Mouse (Mus musculus) liver (tissue): ENCODE data around the gene Ccdc63.
"Not testable (repeated sequence)": the region's sequence is repeated elsewhere in the genome, so short reads cannot be mapped to it uniquely, and the experiment has no call there.

Source experiments
- DNase-seq: peaks from one replicate; pipeline ENCODE4 v3.0.0-alpha.2; 2020; ENCODE audit warnings: mixed read lengths

The Ccdc63 gene

DNA sequence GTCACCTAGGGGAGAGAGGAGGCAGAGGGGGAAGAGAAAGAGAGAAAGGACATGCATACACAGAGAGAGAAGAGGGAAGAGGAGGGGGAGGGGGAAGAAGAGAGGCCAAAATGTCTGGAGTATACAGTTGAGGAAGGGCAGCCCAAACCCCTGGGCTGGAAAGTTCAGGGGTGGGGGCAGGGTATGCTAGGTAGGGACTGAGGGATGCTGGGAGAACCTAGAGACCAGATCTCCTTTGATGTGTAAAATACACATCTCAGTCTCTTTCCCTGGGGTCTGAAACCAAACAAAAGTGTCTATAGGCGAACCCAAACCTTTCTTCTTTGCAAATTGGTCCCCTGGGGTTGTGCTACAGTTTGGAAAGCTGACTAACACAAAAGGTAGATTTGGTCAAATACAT is 7.5 kb upstream of the Ccdc63 start:
- DNase-seq: no peak

DNA sequence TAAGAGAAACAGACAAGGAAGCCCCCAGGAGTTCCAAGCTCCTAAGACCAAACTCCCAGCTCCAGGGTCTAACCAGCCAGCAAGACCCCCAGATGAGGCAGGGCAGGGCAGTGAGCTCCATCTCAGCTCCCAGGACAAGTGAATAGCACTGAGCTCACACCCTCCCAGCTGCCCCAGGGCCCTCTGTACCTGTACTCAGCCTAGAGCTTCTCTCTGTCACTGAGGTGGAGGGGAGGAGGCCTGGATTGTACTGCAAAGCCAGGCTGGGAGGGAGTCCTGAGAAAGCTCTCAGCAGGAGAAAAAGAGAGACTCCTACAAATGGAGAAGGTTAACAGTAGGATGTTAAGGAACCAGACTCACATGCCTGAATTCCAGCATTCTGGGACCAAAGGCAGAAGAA is 6.0 kb upstream of the Ccdc63 start:
- no peak for DNase-seq

DNA sequence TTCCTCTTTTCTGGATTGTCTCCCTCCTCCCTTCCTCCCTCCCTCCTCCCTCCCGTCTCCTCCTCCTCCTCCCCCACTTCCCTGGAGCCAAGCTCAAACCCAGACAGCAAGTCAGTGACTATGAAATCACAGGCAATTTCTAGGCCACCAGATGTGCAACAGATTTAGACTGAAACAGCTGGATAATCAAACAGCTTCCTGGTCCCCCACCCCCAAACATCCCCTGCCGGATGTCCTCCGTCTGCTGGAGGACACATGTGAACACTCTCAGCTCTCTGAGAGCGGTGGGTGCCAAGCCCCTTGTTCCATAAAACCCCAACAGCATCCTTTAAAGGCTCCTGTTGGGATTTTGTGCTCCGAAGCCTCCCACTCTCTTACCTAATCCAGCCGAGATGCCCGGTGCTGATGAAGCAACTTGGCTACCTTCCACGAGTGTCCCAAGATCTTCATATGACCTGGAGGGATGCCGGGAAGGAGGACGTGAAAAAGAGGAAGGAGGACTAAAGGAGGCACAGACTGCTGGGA is 5.5 kb upstream of the Ccdc63 start:
- no peak for DNase-seq

DNA sequence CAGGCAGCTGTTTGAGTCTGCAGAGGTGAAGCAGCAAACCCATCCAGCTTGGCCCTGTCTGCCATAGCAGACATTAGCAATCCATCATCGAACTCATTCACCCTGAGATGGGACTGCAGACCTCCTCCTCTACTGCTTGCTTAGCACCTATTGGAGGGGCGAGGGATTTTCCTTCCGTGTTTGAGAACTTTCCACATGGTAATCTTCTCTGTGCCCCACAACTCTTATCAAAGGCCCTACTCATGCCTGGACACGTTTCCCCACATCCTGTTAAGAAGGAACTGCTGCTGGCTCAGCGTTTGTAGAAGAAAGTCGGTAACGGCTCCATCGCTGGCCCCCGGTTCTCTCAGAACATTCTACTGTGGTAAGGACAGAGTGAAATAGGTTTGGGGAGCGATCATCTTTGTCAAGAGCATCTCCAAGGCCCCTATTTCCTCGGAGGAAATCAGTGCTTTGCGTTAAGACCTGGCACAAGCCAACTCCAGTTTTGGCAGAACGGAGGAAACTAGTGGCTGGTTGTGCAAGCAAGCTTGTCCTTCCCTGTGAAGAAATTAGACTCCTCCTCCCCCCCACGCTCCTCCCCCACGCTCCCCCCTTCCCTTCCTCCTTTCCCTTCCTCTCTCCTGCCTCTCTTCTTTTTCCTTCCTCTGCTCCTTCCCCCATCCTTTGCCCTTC is 4.9 kb upstream of the Ccdc63 start:
- DNase-seq: peak; percentile 63

DNA sequence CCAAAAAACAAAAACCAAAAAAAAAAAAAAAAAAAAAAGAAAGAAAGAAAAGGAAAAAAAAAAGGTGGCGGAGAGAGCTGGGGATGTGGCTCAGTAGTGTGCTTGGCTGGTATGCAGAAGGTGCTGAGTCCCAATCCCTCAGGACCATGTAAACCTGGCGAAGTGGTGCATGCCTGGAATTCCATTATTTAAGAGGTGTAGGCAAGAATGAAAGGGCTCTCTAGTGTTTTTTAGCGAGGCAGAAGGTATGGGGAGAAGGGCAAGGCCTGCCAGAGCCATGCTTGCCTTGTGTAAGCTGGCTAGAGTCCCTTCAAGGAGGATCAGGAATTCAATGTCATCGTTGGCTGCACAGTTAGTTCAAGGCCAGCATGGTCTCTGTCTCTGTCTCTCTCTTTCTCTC is 4.2 kb upstream of the Ccdc63 start:
- no peak for DNase-seq

DNA sequence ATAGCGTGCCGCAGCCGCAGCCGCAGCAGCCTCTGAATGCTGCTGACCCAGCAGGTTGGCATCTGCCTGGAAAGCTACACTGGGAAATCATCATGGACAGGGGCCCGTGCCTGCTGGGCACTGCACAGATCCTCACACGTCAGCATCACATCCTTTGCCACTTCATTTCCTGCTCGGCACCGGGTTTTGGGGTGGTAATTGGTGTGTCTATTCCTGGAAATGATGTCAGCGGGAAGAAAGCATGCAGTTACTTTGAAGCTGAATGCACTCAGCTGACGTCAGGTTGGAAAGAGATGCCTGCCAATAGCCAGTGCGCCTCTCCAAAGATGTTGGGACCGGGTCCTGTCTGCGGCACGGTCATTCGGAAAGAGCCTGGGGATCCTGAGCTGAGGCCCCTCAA is 2.9 kb upstream of the Ccdc63 start:
- DNase-seq: no peak

DNA sequence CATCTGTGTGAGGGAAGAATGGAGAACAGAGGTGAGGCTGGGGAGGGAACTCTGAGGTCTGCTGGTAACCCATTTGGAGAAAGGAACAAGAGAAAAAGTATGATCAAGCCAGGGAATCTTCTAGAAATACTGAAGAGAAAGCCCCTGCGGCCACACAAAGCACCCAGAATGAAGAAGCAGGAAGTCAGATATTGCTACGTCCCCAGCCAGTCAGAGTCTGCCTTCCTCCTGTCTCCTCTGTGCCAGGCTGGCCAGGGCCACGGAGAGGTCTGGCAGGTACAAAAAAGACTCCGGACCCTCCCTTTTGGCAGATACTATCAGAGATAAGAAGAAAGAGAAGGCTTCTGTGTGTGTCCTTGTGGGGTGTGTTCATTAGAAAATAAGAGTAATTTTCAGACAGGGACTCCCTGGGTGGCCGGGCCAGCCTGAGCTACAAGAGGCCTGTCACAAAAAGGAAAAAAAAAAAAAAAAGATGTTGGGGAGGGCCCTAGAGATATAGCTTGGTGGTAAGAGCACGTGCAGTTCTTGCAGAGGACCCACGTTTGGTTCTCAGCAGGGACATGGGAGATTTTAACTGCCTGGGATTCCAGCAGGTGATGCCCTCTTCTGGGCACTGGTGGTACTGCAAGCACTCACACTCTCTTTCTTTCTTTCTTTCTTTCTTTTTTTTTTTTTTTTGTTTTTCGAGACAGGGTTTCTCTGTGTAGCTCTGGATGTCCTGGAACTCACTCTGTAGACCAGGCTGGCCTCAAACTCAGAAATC is 1.8 kb upstream of the Ccdc63 start:
- peak; percentile 72 for DNase-seq

DNA sequence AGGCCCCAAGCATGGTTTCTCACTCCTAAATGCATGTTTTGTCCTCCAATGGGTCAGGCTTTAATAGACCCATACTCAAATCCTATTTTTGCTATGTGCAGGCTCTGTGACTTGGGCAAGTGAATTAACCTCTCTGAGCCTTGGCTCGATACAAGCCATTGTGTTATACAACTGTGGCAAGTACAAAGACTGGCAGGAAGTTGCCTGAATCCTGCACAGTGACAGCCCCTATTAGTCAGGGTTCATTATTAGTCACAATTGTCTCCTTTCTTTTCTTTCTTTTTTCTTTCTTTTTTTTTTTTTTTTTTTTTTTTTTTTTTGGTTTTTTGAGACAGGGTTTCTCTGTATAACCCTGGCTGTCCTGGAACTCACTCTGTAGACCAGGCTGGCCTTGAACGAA is 852 bp downstream of the Ccdc63 start:
- not testable (repeated sequence) for DNase-seq

DNA sequence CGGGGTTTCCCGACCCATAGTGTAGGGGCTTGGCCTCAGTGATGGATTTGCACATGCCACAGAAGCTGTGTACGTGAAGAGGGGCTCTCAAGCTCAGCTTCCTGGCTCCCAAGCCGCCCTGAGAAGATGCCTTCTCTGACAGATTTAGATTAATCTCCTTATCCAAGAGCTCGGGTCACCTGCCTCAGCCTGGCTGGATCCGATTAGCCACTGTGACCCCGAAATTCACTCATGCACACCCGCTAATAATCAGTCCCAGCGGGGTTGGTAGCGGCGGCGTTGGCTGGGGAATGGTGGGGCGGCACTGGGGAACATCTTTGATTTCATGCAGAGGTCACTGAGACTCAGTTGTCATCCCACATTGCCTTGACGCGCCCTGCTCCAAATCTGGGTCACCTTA is 1.8 kb downstream of the Ccdc63 start:
- no peak for DNase-seq

DNA sequence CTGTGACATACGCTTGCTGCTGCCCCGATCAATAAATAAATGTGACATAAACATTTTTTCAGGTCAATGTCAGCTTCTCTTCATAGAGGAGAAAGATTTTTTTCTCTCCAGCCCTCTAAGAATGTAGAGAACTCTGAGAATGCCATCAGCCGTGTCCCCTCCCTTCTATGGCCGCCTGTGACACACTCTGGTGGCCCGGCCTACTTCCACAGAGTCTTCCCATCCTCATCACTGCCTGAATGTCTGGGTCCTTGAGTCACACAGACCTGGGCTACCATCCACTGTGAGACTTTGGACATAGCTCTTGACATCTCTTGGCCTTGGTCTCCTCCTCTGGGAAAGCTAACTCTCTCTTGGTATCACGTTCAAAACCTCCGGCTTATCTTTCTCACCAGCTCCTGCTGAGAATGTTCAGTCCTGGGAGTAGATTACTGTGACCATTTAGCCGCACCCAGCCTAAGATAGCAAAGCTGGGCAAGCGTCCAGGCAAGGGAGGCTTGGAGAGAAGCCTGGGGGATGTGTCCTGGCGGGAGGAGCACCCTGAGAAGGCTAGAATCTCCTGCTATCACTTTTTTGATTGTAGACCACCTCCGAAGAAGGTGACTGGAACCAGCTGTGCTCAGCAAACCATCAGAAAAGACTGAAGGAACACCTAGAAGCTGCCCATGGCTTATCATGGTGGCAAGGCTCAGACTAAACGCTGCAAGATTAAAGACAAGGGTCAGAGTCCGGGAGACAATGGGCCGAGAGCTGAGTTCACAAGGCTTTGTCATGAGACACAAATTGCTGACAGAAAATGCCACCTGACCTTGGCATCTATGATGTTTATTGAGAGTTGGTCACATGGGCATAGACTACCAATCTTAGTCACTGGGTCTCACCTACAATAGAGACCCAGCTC is 3.9 kb downstream of the Ccdc63 start:
- peak; percentile 56 for DNase-seq

DNA sequence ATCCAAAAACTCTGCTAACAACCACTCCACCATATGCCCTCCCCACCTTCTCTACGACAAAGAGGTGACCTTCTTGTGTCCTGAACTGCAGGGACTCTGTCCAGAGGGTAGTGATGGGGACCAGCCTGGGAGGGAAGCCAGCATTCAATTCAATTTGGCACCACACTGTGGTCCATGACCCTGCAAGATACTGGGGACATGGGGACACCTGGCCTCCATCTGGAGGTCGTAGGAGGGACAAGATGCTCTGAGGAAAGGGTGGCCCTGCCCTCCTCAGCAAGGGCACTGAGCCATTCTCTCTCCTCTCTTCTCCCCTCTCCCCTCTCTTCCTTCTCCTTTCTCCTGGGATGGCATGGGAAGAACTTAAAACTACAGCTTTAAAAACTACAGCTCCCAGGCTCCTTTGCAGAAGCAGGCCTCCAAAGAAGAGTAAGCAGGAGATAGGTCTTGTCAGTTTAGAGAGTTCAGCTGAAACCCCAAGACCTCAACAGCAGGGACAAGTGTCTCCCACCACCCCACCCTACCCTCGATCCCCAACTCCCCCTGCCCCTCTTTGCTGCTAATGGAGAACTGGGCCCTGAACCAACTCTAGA is 5.2 kb downstream of the Ccdc63 start:
- no peak for DNase-seq

DNA sequence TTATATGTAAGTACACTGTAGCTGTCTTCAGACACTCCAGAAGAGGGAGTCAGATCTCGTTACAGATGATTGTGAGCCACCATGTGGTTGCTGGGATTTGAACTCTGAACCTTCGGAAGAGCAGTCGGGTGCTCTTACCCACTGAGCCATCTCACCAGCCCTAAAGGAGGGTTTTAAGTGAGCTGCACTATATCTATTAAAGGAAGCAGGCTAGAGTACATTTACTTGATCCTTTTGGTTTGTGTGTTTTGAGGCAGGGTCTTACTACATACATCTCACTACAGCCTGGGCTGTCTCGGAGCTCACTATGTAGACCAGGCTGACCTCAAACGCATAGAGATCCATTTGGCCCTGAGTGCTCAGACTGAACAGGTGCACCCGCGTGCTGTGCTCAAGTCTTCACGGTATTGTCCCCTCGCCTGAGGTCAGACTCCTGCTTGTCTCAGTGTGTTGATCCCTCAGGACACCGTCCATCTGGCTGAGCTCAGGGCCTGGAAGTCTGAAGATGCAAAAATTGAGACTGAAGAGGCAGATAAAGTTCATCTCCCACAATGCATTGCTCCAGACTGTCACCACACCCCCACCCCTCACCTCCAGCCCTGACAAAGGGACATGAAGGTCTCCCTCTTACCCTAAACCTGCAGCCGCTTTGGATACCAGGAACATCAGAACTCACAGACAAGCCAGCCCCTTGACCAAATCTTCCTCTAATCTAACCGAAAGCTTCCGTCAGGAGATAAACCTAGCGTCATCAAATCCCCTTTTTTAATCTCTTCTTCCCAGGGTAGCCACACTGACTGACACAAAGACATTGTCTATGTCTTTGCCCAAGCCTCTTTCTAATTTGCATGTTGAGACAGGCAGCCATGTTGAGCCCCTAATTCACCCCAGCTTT is 6.0 kb downstream of the Ccdc63 start:
- DNase-seq: no peak

DNA sequence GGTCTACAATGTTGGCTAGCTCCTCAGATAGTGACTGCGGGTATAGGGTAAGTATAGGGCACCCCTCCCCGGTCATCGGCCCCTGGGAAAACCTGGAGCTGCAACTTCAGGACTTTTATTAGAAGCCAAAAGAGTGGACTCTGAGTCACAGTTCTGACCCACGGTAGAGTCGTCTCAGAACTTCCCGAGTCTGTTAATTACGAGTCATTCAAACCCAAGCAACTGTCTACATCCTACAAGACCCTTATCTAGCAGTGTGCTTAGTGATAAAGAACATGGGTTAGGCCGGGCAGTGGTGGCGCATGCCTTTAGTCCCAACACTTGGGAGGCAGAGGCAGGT is 7.6 kb downstream of the Ccdc63 start:
- no peak for DNase-seq

DNA sequence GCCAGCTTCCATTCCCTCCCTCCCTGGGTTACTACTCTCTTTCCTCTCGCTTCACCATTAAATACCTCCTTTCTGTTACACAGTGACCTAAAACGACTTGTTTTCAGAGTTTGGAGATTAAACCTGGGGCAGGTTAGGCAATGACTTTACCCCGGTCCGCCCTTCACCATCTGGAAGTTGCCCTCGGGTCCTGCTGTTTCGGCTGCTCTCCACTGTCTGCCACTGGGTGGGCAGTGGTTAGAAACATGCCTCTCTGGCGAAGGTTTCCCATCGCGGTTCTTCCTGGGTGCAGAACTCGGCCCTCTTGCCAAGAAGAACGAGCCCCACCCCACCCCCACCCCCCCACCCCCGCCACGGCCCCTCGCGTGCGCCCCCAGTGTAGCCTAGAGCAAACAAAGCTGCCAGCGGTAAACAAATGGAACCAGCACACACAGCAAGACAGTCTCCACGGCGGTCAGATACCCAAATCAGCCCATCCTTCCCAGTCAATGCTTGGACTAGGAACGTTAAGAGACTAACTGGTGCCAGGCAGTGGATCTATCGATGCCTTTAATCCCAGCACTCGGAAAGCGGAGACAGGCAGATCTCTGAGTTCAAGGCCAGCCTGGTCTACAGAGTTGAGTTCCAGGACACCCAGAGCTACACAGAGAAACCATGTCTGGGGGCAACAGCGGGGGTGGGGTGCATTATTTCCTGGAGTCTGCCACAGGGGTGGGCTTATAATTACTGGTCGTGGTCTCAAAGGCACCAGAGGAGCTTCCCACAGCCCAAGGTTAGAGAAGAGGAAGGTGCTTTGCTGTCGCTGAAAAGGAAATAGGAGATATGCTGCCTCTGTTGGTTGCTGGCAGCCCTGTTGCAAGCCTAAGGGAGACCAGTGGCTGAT is 8.2 kb downstream of the Ccdc63 start:
- no peak for DNase-seq

DNA sequence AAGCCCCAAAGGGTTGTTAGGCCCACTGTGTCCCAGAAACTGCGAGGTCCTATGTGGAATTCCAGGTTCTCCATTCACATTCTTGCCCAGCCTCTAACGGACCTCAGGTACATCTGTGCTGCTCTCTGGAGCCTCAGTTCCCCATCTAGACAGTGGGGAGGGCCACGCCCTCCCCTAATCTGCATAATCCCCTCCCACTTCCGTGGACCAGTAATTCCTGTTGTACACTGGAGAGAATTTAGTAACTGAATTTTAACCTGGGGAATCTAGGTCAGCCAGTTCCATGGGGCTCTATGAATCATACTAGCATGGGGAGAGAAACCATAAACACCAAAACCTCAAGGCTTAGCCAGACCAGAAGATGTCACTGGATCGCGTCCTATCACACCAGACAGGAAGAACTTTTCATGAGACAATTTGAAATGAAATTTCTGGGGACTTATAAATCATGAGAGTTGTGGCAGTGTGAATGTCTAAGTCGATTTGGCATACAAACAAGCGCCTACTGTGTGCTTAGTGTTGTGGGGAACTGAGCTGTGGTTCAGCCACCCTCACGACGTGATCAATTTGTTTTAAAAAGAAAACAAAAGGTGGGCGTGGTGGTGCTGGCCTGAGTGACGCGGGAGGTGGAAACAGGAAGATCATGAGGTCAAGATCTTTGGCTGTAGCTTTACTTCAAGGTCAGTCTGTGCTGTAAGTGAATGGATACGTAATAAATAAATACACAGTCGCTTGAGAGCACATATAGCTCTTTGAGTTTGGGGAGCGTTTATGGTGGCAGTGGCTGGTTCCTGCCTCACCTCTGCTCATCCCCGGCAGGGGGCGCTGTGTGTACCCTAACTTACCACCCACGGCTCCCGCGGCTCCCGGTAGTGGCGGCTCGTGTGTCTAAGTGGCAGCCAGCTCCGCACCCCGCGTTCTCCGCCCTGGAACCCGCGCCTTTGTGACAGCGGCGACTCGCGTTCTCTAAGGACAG is 9.3 kb downstream of the Ccdc63 start:
- peak; percentile 92 for DNase-seq

DNA sequence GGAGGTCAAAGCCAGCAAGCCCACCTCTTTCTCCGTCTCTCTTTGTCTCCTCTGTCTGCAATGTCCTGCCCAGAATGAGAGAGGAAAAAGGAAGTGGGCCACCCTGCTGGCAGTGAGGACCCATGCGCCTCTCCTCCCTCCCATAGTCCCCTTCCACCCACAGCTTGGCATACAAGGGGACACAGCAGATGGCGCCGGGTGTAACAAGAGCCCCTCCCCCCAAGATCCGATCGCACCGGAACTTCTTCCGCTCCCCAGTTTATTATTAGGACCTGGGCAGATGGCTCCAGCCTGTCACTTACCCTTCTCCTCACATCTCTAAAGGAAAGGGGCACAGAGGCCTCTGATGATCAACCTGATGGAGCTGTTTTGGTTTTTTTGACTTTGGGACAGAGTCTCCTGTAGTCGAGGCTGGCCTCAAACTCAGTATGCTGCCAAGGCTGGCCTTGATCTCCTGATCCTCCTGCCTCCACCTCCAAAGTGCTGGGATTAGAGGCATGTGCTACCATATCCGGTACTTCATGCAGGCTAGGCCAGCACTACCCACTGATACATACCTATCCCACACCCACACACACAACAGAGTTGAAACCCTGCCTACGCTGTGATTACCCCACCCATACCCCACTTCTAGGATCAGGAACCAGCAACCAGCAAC is 10.2 kb downstream of the Ccdc63 start:
- no peak for DNase-seq

DNA sequence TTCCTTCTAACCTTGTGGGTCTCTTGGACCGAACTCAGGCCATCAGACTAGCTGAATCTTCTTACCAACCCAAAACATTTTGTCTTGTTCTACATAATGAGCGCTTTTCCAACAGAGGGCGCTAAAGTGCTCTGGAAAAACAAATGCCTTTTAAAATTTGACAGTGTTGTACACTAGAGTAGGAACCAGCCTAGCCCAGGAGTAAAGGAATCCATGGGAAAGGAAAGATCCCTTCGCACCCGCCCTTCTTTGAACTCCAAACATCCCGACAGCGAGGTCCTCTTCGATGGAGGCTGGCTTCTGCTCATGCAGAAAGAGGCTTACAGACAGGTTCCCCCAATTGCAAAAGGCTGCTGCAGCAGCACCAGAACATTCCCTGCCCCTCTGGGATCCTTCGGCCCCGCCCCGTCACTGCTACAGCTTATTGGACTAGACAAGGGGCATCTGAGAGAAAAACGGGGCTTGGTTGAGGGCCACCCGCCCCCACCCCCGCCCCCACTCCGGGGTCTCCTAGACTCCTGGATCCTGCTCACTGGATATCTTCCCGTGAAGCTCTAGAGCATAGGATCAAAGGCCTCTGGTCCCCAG is 11.5 kb downstream of the Ccdc63 start:
- peak; percentile 68 for DNase-seq

DNA sequence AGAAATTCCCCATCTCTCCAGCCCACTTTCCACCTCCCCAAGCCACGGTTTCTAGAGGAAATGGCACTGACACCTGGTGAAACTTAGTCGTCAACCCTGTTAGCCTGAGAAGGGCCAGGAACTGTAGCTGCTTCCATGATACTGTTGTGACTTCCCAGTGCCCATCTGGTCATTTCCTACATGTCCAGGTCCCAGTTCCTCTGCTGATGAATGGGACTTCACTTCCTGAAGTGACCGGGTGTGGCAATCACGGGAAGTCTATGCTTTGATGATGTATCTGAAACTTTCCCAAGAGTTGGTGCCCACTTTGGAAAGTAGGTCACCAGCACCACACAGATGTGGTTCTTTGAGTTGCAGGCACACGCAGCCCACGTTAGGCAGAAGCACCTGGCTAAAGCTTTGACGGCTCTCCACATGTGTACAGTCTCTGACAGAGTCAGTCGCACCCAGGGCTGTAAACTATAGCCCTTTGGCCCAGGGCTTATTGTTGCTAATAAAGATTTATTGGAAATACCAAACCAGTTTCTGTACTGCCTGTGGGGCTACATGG is 15.3 kb downstream of the Ccdc63 start:
- DNase-seq: no peak
